Mouse (Mus musculus): ENCODE data around the gene Lrch3.

GRCm38 (mm10) chr16:33021381-33021780 lies 107.5 kb downstream of the Lrch3 start:
- TF ChIP-seq TAL1 (IDR thresholded peaks at IDR 0.05; ENCODE audit: low read length) (no peak), GATA1 (IDR thresholded peaks at IDR 0.05; ENCODE audit: low read length) (no peak)

Measured in erythroblast, embryonic 14.5 days (primary cell).